Mouse (Mus musculus): ENCODE measurements around the gene Lypd5.

Gene Lypd5

DNA sequence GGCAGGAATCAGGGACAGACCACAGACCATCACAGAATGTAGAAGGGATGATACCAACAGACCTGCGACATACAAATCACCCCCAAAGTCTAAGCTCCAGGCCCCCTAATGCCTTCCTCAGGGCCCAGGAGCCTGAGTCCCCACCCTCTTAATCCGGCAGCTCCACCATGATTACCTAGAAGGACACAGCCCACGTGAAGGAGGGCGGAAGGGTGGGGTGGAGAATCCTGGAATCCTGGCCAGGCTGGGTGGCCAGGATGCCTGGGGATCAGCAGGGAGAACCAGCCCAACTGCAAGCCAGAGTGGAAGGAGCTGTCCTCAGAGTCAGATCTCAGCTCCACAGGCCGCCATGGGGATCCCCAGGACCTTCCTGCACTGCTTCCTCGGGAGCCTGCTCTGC lies at the start of gene Lypd5:
TSS of gene Lypd5 (plus strand) at position 301 of the 400 bp plus-strand sequence.
- no peak for DNase-seq (ENCODE audit: low read depth, low spot score)

DNA sequence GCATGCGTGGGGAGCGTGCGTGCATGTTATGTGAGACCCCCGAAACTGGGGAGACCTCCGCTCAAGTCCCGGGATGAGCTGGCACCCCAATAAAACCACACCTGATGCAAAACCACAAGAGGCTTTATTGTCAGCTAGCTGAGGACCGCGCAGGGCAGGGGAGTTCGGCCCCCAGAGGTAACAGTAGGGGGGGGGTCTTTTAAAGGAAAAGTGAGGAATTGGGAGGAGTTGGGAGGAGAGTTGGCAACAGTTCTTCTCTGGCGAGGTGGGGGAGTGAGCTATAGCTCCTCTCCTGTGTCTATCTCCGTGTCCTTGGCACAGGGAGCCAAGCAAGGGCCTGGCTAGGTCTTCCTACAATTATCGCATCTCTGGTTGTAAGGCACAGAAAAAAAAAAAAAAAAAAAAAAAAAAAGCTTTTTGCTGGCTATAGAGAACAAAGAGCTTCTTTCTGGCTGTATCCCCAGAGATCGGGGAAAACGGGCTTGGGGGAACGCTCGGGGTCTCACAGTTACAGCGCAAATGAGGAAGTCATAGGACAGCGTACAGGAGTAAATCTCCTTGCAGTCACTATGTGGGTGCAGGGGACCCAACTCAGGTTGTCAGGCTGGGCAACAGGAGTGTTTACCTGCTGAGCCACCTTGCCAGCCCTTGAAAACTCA lies 49.0 kb upstream of the Lypd5 start:
- no peak for DNase-seq (ENCODE audit: low read depth, low spot score)

DNA sequence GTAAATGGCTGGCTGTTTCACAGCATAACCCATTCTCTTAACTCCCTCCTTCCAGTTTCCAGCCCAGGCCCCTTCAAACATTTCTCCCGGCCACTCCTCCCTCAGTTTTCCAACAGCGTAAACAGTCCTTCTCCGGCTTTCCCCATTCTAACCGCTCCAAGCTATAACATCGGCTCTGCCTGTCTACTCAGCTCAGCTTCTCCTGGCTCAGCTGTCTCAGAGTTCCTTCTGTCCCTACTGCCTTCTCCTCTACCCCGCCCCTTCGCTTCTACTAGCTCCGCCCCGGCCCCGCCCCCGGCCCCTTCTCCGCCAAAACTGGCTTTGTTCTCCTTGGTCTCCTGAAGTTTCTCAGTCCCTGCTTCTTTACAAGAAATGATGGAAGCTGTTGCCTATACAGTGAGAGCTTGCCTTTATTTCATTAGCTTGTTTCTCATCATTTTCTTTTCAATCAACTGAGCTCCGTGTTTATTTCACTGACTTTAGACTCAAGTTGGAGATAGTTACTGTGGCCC lies 48.2 kb upstream of the Lypd5 start, which contains the start of gene Zfp61:
TSS of gene Zfp61 (minus strand) at position 462 of the 512 bp plus-strand sequence.
- no peak for DNase-seq (ENCODE audit: low read depth, low spot score)

DNA sequence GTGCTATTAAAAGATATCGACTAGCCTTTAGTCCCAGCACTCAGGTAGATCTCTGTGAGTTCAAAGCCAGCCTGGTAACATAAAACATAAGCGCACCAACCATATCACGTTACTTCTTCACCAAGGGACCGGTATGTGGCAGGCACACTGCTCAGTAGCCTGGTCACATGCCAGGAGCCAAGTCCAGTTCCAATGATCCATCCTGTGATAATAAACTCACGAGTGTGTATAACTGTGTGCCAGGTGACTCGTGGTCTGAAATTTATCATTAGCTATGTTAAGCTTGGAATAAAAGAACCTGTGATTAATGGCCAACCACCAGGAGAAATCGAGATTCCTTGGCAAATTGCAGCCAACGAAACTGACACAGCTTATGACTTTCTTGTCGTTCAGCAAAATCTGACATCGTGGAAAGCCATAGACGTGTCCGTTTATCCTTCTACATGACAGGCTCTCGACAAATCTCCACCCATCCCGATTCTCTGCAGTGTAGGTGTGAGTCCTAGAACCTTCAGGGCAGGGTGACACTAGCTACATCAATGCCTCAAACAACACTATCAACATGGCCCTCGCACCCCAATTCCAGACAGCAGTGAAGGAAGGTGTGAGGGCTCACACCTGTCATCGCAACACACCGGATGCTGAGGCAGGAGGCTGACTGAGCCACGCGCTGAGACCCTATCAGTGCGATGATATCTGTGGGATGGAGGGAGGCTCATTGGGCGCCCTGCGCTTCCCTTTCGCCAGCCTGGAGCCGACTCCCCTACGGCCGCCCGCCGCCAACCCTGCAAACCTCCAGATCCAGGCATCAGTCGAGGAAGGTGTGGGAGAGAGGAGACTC lies 33.0 kb upstream of the Lypd5 start:
- no peak for DNase-seq (ENCODE audit: low read depth, low spot score)

DNA sequence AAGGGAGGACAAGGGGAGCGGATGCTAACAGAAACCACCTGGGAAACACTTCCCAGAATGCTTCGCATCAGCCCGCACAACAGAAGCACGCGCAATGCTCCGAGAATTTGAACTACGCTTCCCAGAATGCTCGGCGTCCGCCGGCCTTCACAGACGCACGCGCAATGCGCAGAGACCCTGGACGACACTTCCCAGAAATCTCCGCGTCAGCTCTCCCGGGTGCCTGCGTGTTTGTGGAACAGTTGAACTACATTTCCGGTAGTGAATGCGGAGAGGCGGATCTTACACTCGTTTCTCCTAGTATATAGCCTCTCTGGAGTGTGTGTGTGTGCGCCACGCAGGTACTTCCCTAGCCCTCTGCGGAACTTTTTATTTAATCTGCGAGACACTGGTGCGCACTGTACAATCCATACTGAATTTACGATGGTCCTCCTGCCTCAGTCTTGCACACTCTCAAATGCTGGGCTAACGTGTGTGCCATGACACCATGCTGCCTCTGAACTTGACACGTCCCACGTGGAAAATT lies 32.4 kb upstream of the Lypd5 start, which contains the start of gene Zfp94:
TSS of gene Zfp94 (minus strand) at position 100 of the 526 bp plus-strand sequence.
- peak; percentile 93 for DNase-seq (ENCODE audit: low read depth, low spot score)

DNA sequence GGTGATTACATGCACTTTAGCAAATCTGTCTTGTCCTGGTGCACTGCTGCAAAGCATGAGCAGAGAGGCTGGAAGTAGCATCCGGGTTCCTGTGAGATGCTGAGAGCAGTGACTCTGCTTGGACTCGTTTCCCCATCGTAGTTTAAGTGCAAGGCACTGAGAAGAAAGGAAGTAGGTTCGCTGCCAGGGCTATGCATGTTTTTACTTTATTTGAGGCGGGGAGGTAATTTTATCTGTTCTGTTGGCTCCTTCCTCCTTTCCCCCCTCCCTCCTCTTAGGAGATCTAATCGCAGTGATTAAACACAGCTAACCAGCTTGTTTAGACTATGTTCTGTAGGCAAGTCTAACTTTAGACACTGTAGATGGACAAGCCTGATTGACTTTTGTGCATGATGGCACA lies 30.1 kb upstream of the Lypd5 start:
- no peak for DNase-seq (ENCODE audit: low read depth, low spot score)

DNA sequence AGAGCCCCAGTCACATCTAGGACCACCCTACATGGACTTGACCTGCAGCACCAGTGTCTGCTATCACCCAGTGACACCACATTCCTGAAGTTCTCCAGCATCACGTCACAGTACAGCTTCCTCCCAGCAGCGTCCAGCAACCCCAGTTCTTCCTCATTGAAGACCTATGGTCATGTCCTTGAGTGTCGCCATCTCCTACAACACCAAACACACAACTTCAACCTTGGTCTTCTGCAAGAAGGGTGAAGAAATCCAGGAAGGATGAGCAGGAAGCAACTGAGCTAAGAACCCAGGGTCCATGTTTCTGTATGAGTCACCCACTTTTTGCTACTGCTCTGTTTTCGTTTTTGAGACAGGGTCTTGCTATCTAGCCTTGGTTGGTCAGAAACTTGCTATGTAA lies 26.4 kb upstream of the Lypd5 start:
- DNase-seq (ENCODE audit: low read depth, low spot score): no peak

DNA sequence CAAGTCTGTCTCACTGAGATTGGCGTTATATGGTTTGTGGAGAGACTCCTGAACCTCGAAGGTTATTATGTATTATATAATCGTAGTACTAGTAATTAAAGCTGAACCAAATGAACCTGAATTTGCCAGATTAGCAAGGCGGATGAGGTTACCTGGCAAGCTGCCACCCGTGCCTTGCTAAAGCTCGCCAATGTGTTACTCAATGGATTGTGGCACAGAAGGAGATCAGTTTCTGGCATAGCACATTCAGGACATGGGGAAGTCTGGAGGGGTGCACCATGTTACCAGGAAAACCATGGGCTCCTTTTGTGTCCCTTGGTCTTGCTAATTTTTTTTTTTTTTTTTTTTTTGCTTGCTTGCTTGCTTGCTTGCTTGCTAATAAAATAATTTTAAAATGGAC lies 23.8 kb upstream of the Lypd5 start:
- no peak for DNase-seq (ENCODE audit: low read depth, low spot score)

DNA sequence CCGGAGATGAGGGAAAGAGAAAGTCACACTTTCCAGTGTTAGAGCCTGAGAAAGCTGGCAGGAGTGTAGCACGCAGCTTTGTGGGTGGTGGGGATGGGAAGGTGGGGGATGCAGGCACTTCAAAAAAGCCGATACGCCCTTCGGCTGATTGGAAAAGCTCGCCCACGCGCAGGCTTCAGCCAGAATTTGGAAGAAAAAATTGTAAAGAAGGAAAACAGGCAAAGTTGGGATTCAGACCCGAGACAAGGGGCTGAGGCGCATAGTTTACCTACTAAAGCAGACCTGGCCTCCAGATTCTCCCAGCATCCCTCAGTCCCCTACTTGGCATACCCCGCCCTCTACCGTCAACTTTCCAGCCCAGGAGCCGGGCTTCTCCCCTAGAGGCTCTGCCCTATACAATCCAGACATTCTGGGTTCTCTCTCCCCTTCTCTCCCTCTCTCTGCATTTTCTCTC lies 23.3 kb upstream of the Lypd5 start:
- no peak for DNase-seq (ENCODE audit: low read depth, low spot score)

DNA sequence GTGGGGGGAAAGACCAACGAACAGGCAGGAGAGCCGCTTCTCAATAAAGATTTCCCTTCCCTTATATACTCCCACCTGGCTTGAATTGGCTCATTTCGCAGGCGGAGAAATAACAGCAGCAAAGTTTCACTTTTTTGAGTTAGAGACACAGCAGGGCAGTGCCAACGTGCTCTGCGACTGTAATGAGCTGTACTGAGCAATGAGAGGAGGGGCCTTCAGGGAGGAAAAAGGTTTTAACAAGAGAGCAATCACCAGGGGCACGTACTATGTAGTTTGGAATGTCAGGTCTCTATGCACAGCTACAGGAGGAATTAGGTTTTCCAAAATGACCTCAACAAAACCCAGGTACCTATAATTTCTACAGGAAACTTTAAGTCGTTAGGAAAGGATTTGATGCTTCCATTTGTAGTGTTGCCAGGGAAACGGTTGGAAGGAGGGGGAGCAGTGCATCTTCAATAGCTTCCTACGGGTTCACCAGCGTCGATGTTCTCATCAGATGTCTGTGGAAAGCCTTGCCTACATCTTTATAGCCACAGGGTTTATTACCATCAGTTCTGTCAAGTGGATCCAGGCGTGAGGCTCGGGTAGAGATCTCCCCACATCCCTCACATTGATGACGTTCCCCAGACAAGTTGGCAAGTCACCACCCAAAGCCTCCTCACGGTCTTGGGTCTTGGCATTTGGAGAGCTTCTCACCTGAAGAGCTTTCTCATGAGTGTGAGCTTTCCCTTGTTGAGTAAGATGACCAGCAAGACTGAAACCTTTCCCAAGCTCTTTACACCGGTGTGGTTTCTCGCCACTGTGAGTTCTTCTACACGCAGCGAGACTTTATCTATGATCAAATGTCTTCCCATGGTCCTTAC lies 22.5 kb upstream of the Lypd5 start:
- DNase-seq (ENCODE audit: low read depth, low spot score): no peak

DNA sequence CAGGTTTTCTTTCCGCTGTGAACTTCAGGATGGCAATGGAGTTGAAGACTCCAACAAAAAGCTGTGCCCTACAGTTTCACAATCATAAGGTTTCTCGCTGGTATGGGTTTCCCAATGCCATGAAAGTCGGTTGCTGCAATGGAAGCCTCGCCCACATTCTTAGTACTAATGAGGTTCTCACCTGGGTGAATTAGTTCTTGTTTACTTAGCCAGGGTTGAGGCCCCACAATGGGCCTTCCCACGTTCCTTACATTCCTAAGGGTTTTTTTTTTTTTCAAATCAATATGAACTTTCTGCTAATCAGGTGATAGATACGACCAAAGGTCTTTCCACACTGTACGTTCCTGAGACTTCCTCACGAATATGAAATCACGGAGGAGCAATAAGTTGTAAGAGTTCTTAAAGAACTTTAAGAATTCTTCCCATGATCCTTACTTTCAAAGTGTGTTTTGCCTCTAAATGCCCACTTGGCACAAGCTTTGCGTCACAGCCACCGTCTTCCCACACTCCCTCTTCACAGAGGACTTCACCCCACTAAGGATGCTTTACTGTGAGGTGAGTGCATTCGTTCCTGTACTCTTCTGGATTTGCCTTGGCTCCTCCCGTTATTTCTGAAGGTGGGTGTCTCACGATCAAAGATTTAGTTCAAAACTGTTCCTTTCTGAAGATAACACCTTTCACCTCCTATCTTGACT lies 21.6 kb upstream of the Lypd5 start:
- DNase-seq (ENCODE audit: low read depth, low spot score): no peak

DNA sequence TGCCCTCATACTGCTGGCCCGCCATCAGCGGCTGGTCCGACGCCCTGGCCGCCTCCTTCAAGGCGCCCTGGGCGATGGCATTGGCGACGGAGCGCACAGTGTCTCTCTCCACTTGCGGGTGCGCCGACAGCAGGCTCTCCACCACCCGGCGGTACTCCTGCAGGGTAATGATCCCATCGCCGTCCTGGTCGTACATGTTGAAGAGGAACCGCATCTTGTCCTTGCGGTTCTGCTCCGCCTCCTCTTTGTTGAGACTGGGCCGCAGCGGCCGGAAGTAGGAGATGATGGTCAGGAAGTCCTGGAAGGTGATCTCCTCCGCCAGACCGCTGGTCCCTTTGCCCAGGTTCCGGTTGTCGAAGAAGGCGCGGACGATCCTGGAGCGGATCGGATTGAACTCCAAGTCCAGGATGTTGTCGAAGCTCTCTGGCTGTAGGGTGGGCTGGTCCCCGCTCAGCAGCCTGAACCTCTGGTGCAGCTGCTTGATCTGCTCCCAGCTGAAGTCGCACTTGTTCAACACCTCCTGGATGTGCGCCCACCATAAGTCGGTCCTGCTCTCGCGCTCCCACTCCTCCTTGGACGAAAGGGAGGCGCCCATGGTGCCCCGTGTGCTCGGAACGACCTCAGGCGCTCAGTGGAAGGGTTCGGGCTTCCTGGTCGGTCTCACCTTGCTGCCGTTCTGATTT lies 15.6 kb upstream of the Lypd5 start, which contains the start of gene Tescl:
TSS of gene Tescl (minus strand) at position 633 of the 683 bp plus-strand sequence.
- DNase-seq (ENCODE audit: low read depth, low spot score): no peak

DNA sequence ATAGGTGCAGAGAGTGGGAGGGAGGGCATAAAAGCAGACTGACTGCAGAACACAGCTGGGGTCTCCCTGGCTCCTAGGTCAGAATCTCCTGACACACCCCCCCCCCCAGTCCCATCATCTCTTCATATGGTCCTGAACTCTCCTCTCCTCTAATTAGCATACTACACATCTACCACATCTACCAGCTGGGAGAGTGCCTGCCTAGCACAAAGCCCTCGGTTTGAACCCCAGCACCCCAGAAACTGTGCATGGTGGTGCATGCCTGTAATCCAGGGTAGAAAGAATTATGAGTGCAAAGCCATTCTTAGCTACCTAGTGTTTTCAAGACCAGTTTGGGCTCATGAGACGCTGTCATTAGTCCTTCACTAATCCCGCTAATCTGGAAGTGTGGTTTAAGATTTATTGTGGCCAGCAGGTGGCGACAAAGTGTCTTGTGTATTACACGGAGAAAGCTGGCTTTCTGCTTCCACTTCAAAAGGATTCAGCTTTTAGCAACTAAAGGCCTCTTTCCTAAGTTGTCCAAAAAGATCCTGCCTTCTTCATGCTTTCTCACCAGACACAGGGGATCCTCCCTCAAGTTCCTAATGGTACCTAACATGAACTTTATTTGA lies 13.2 kb upstream of the Lypd5 start:
- DNase-seq (ENCODE audit: low read depth, low spot score): no peak

DNA sequence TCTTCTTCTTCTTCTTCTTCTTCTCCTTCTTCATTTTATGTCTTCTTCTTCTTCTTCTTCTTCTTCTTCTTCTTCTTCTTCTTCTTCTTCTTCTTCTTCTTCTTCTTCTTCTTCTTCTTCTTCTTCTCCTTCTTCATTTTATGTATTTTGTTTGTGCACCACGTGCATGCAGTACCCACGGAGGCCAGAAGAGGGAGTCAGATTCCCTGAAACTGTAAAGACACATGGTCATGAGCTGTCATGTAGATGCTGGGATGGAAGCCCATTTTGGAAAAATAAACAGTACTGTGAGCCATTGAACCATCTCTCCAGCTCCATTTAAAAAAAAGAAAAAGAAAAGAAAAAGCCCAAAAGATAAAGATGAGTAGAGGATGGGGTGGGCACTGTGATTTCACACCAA lies 10.8 kb upstream of the Lypd5 start:
- no peak for DNase-seq (ENCODE audit: low read depth, low spot score)

DNA sequence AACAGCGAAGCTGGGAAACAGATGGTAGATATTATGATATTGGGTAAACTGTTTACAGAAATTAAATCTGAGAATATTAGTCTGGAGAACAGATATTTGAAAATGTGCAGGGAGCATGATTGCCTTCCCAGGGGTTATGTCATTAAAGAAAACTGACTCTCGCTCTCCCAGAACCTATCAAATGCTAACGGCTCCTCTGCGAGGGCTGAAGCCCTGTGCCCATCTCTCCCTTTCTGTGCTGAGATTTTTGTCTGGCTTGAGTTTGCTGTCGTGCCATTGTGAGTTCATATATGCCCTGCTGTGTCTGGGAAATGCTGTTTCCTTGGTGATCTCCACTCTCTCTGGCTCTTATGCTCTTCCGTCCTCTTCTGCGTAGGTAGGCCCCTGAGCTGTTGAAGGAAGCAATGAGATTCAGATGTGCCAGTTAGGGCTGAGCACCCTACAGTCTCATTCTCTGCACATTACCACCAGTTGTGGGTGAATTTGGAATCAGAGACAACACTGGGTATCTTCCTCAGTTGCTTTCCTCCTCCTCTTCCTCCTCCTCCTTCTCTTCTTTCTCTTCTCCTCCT lies 5.2 kb upstream of the Lypd5 start:
- DNase-seq (ENCODE audit: low read depth, low spot score): no peak

DNA sequence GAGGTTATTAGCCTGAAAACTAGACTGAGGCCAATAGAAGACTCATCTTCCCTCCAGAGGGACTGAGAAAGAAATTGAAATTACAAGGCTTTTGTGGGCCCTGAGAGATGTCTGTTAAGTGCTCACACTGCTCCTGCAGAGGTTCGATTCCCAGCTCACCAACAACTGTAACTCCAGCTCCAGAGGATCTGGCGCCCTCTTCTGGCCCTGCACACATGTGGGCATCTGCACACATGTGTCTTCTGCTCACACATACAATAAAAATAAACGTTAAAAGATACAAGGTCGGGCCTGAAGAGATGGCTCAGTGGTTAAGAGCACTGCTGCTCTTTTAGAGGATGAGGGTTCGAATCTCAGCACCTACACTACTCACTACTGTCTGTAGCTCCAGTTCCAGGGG lies 2.6 kb upstream of the Lypd5 start:
- no peak for DNase-seq (ENCODE audit: low read depth, low spot score)

DNA sequence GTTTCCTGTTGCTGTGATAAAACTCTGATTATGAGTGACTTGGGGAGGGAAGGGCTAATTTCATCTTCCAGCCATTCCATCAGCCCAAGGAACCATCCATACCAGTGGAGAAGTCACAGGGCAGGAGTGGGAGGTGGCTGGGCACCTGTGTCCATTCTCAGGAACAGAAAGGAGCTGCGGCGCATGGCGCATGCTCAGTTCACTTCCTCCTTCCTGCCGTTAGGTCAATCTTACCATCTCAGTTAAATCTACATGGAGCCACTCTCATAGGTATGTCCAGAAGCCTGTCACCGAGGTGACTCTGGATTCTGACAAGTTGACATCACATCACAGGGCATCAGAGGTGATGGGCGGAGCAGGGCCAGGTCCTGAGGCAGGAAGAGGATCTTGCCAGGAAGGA lies 6.7 kb downstream of the Lypd5 start:
- DNase-seq (ENCODE audit: low read depth, low spot score): no peak

DNA sequence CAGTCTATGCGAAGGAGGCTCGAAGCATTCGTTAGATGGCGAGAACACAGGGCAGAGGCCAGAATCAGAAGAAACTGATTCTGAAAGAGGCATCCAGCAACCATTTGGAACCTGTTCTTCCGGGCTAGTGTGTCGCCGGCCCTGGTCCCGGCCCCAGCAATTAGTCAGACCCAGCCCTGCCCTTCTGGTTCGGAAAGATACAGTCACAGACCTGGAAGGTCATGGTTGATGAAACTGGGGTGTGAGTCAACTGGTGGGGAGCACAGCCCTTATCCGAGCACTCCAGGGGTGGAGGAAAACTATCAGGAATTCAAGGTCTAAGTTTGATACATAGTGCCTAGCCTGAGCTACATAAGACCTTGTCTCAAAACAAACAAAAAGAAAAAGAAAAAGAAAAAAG lies 7.1 kb downstream of the Lypd5 start:
- DNase-seq (ENCODE audit: low read depth, low spot score): no peak

DNA sequence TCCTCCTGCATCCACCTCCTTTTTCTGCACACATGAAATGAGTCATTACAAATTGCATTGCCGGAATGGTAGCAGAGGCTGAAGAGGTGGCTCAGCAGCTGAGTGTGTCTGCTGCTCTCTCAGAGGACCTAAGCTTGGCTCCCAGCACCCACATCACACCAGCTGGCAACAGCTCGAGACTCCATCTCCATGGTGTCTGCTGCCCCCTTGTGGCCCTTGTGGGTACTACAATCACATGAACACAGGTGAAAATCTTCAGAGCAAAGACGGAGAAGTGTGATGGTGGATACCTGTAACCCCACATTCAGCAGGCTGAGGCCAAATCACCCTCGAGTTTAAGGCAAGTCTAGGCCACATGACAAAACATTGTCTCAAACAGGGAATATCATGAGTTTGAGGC lies 8.9 kb downstream of the Lypd5 start:
- no peak for DNase-seq (ENCODE audit: low read depth, low spot score)

Measured in brain, embryonic 18.5 days (tissue).